Mouse (Mus musculus): ENCODE results near the gene Fam234a. TPM values are rescaled to one million over a fixed set of nuclear protein-coding genes. Genes with fewer than 3 reads are reported as not detected.

Gene Fam234a
- total and polyA plus RNA-seq, 3 experiments: 0.10 TPM; not detected in 2

GRCm38 (mm10) chr17:26188091-26188805 lies 55.8 kb downstream of the Fam234a start:
- no peaks in the 10 kb centered on the region for H3K9me3 ChIP-seq (replicated peaks; ENCODE audit: insufficient read depth, low read length)
- no peak overlapping the region for H3K9ac ChIP-seq (ENCODE audit: control insufficient read depth, low read depth, low read length, poor library complexity, severe bottlenecking)
- no peaks in the 10 kb centered on the region for H3K27me3 ChIP-seq (ENCODE audit: control insufficient read depth in 1 of 2, insufficient read depth in 2 of 2, low read length in 2 of 2)
- H3K36me3 ChIP-seq (ENCODE audit: control insufficient read depth in 1 of 2, insufficient read depth in 2 of 2, low read length in 2 of 2): peaks cover 0 to 13% of the 10 kb centered on the region in 2 experiments; a peak in 2 of 4 replicates
- H3K27ac ChIP-seq (ENCODE audit: control insufficient read depth, low read depth, low read length): no peak overlapping the region
- H3K4me3 ChIP-seq (ENCODE audit: control insufficient read depth in 1 of 2, insufficient read depth in 1 of 2, low read depth in 2 of 2, low read length in 2 of 2): no peak overlapping the region
- no peak for TF ChIP-seq POLR2A (IDR thresholded peaks at IDR 0.05; ENCODE audit: control insufficient read depth in 1 of 2, insufficient read depth in 1 of 2, low read depth in 1 of 2, low read length in 2 of 2, poor library complexity in 1 of 2)
- TF ChIP-seq TBP (IDR thresholded peaks at IDR 0.05; ENCODE audit: low read depth, low read length): no peak
- TF ChIP-seq NELFE (IDR thresholded peaks at IDR 0.05; ENCODE audit: low read depth, low read length): no peak
- TF ChIP-seq MYB (IDR thresholded peaks at IDR 0.05; ENCODE audit: low read depth, low read length): no peak
- TF ChIP-seq SIN3A (IDR thresholded peaks at IDR 0.05; ENCODE audit: low read length): no peak
- no peak for TF ChIP-seq CHD1 (IDR thresholded peaks at IDR 0.05; ENCODE audit: low read depth, low read length)
- no peak for TF ChIP-seq ELF1 (IDR thresholded peaks at IDR 0.05; ENCODE audit: low read depth, low read length)
- TF ChIP-seq SMC3 (IDR thresholded peaks at IDR 0.05; ENCODE audit: low read depth, low read length): no peak
- TF ChIP-seq POLR2AphosphoS2 (IDR thresholded peaks at IDR 0.05; ENCODE audit: low read length): no peak
- TF ChIP-seq NRF1 (IDR thresholded peaks at IDR 0.05; ENCODE audit: insufficient read depth, low read depth, low read length, poor library complexity, severe bottlenecking): no peak
- TF ChIP-seq MEF2A (IDR thresholded peaks at IDR 0.05; ENCODE audit: extremely low read depth, insufficient replicate concordance, low read depth, low read length, poor library complexity, severe bottlenecking): no peak
- TF ChIP-seq GABPA (IDR thresholded peaks at IDR 0.05; ENCODE audit: low read depth, low read length): no peak
- no peak for TF ChIP-seq USF2 (IDR thresholded peaks at IDR 0.05; ENCODE audit: borderline replicate concordance in 1 of 2, insufficient read depth in 1 of 2, low read depth in 1 of 2, low read length in 2 of 2)
- TF ChIP-seq USF1 (IDR thresholded peaks at IDR 0.05; ENCODE audit: low read depth, low read length): no peak
- no peak for TF ChIP-seq UBTF (IDR thresholded peaks at IDR 0.05; ENCODE audit: borderline replicate concordance, insufficient read depth, low read depth, low read length)
- no peak for TF ChIP-seq MAZ (IDR thresholded peaks at IDR 0.05; ENCODE audit: low read depth, low read length)
- no peak for TF ChIP-seq CHD2 (IDR thresholded peaks at IDR 0.05; ENCODE audit: low read length)
- no peaks in the 10 kb centered on the region for H3K4me1 ChIP-seq (ENCODE audit: control insufficient read depth in 1 of 2, insufficient read depth in 2 of 2, low read length in 2 of 2)
- no peak for DNase-seq (ENCODE audit: low read depth, low spot score)
- no peaks in the 10 kb centered on the region for H3K79me2 ChIP-seq (ENCODE audit: control insufficient read depth, insufficient read depth, low read length, poor library complexity)

GRCm38 (mm10) chr17:26187592-26187991 lies 56.5 kb downstream of the Fam234a start:
- no peak overlapping the region for H3K4me3 ChIP-seq (ENCODE audit: control insufficient read depth in 1 of 2, insufficient read depth in 1 of 2, low read depth in 2 of 2, low read length in 2 of 2)
- no peaks in the 10 kb centered on the region for H3K9me3 ChIP-seq (replicated peaks; ENCODE audit: insufficient read depth, low read length)
- no peak for TF ChIP-seq ZC3H11A (IDR thresholded peaks at IDR 0.05; ENCODE audit: low read depth, low read length)
- TF ChIP-seq MAZ (IDR thresholded peaks at IDR 0.05; ENCODE audit: low read depth, low read length): no peak
- no peak for TF ChIP-seq UBTF (IDR thresholded peaks at IDR 0.05; ENCODE audit: borderline replicate concordance, insufficient read depth, low read depth, low read length)
- TF ChIP-seq CTCF (IDR thresholded peaks at IDR 0.05 in 2 of 3, conservative IDR thresholded peaks at IDR 0.05 in 1 of 3; ENCODE audit: control insufficient read depth in 1 of 3, insufficient read depth in 1 of 3, low read depth in 2 of 3, low read length in 3 of 3, poor library complexity in 1 of 3, severe bottlenecking in 1 of 3): no peak
- TF ChIP-seq MYB (IDR thresholded peaks at IDR 0.05; ENCODE audit: low read depth, low read length): no peak
- TF ChIP-seq USF1 (IDR thresholded peaks at IDR 0.05; ENCODE audit: low read depth, low read length): no peak
- no peak for TF ChIP-seq ELF1 (IDR thresholded peaks at IDR 0.05; ENCODE audit: low read depth, low read length)
- peaks cover 0 to 13% of the 10 kb centered on the region in 2 experiments; a peak in 2 of 4 replicates for H3K36me3 ChIP-seq (ENCODE audit: control insufficient read depth in 1 of 2, insufficient read depth in 2 of 2, low read length in 2 of 2)
- H3K79me2 ChIP-seq (ENCODE audit: control insufficient read depth, insufficient read depth, low read length, poor library complexity): no peaks in the 10 kb centered on the region
- H3K27me3 ChIP-seq (ENCODE audit: control insufficient read depth in 1 of 2, insufficient read depth in 2 of 2, low read length in 2 of 2): no peaks in the 10 kb centered on the region
- no peak overlapping the region for H3K27ac ChIP-seq (ENCODE audit: control insufficient read depth, low read depth, low read length)
- no peaks in the 10 kb centered on the region for H3K4me1 ChIP-seq (ENCODE audit: control insufficient read depth in 1 of 2, insufficient read depth in 2 of 2, low read length in 2 of 2)
- no peak overlapping the region for H3K9ac ChIP-seq (ENCODE audit: control insufficient read depth, low read depth, low read length, poor library complexity, severe bottlenecking)
- DNase-seq (ENCODE audit: low read depth, low spot score): no peak
